Mouse (Mus musculus) lung, postnatal 0 days (tissue): ENCODE results near the gene Palld.

Experiments
- CTCF ChIP-seq: IDR thresholded peaks from 2 replicates; pipeline ENCODE4 v1.5.1; 2016; ENCODE audit warnings: antibody characterized with exemption, mild to moderate bottlenecking
- EP300 ChIP-seq: IDR thresholded peaks from 2 replicates; pipeline ENCODE4 v1.6.1; 2016; ENCODE audit warnings: antibody characterized with exemption, mild to moderate bottlenecking, control low read depth

GRCm38 (mm10) chr8:61736739-61737243 is 165.7 kb downstream of the Palld start:
- TF ChIP-seq EP300 (no peak), CTCF (no peak)
